Mouse (Mus musculus) lung, postnatal 10 days (tissue): ENCODE data around the gene Cog7.

ENCODE experiments used
- DNase-seq: peaks from one replicate; pipeline ENCODE4 v3.0.0; 2021

Cog7 gene

DNA sequence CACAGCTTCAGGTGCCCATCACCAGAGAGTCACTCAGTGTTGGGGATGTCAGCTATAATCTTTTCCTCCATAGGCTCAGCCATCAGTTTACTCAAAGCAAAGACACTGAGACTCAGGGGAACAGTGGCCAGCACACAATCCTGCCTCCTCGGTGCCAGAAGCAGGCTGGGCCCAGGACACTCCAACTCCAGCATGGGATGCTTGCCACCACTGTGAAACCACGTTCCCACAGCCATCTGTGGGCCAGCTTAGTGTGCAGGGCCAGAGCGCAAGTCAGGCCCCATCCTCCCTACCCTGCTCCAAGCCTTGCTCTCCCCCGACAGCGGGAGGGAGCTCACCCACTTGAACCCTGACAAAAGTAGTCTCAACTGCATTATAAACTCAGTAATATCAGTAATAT, 35.3 kb downstream of the Cog7 start:
- no peak for DNase-seq

DNA sequence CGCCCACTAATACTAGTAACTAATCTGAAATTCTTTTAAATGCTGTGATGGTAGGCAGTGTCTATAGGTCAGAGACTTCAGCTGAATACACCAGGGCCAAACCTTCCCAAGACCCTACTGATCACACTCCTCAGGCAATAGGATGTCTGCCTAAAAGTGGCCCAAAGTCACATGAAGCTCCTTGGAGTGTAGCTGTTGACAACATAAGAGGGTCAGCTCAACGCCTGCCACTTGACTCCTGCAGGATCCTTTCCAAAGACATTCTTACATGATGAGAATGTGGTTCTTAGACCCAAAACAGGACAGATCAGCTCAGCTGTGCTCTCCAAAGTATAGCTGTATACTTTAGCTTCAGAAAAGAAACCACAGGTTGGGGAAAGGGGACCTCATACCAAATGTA, 39.1 kb downstream of the Cog7 start:
- no peak for DNase-seq

DNA sequence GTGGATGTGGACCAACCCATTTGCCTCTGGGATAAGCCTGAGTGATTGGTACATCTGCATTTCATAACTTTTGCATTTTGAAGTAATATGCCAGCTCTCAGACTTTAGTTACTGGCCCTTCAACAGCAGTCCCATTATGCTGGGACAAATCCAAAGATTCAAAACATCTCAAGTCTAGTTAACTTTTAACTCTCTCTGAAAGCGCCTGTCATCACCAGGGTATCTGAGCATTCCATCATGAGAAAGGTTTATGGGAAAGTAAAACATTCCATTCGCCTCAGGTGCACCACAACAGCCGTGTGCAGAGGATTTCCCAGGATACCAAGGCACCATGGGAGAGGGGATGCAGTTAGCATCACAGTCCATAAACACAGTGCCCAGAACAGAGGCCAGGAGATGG, 39.9 kb downstream of the Cog7 start:
- no peak for DNase-seq

DNA sequence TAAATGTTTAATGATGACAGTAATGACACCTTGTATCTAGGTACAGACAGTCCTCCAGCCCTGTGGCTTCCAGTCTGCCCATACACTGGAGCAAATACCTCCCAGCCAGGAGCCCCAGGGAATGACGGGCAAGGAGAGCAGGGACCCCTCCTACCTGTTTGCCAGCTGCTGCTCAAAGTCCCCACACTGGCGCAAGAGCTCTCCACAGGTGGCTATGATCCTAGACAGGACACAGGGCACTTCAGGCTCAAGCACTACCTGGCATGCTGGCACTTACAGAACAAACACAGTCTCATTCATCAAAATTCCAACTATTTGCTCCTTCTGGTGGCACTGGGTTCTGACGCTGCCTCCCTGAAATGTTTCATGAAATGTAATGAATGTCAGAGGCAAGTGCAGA, 40.5 kb downstream of the Cog7 start:
- DNase-seq: peak; percentile 68

DNA sequence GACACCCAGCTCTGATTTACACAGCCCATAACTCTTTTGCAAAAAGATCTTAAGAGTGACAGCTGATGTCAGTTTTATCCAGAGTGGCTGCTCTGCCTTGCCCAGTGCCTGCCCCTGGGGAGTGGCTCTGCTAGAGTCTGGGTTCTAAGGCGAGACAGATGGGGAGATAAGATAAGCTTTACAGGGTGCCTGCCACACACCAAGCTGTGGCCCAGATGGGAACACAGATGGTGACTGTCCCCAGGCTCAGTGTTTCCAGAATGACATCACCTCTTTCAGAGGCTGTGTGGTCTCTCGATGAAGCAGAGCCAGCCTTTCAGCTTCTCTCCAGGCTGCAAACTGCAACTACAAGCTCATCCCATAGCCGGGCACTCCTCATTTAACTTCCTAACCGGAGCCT, 41.8 kb downstream of the Cog7 start:
- no peak for DNase-seq

DNA sequence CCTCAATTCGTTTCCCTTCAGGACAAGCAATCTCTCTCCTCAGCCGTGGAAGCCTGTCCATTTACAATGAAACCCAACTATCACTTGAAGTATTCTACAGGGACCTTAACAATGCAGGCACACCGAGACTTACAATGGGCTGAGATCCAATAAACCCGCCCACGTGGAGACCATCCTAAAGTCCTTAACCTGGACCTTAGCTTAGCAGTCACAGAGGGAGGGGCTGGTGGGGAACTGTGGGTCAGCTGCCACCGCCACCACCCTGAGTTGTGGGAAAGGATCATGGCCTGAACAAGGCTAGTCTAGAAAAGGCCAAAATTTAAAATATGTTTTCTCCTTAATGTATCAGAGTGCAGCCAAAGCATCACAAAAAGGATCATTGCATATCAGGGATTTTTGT, 42.3 kb downstream of the Cog7 start:
- DNase-seq: no peak

DNA sequence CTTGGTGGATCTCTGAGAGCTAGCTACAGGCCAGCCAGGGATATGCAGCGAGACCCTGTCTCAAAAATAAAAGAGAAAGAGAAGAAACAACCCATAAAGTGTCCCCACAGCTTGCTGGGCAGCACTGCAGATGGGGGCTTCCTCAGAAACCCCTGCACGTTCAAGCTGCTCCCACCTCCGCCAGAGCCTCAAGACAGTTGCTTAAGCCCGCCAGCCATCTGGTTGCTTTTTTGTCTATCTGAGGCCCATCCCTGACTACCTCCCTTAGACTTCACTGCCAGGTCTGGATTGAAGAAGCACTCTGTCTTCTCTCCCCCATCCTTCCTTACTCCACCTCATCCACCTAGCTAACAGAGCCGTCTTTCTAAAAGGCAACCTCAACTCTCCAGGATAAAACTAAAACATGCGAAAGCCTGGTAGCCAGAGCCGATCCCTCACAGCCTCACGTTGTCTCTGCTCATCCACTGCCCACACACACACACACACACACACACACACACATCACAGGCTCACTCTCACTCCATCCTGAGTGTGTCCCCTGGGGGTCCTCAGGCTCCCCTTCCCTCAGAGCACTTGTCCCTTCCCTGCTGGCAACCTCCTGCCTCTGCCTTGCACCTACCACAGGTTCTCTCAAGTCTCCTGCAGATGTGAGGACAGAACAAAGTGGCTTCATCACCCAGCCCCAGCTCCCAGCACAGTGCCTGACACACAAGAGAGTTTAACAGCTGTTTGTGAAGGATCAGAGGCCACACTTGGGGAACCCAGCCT, 43.2 kb downstream of the Cog7 start:
- no peak for DNase-seq

DNA sequence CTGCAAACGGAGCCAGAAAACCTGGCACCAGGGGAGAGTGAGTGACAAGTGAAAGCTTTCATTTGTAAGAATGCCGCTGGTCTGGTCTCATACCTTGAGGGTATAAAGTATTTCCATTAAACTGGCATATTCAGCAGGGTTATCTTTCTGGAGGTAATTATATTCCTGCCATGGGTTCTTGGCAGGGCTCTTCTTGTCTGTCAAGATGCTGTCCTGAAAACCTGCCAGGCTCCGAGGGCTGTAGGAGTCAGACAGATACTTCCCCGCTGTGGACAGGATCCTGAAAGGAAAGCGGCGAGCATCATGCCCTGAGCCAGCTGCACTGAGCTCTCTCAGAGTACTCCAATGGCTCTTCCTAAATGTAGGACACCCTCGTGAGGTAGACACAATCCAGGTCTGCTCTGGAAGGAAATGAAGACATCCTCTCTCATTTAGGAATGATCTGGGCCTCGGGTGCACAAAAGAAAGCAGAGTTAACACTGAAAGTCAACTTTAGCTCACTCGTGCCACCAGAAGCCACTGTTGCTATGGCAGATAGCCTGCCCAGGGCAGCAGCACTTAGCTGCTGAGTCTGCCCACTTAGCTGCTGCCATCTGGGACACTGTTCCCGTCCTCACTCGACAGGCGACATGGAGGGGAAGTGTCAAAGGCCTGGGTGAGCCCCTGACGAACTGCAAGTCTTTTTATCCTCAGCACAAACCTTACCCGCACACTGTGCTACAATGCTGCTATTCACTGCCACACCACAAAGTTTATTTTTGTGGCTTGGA, 44.5 kb downstream of the Cog7 start:
- no peak for DNase-seq

DNA sequence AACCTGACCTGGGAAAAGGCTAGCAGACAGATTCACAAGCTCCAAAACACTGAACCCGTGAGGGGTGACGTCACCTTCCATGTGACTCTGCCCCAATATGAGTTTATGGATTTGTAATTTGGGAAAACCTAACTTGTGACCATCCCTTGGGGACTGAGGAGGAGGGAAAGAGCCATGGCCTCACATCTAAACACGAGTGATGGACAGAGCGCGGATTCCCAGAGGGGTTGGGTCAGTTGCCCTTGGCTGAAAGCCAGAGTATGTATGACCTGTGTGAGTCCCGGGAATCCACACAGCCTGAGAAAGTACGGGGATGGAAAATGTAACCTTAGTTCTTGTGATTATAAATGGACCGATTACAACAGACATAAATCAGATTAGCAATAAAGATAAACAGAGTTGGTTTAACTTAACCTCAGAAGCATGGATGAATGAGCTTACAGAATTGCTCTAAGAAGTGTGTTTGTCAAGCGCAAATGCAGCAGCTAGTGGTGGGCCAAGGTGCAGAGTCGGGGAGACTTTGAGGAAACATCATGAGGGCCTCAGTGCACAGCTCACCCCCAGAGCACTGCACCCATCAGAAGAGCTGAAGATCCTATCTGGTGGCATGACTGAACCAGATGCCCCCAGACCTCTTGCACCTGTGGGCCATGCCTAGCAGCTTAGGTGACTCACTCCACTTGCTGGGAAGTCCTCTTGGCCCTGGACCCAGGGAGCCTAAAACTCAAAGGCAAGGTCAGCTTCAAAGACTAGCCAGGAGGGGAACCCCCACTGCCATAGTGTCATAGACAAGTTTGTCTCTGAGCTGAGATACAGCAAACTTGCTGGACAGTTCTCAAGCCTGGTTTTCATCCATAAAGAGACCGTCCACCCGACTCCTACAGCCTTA, 45.4 kb downstream of the Cog7 start:
- DNase-seq: no peak

DNA sequence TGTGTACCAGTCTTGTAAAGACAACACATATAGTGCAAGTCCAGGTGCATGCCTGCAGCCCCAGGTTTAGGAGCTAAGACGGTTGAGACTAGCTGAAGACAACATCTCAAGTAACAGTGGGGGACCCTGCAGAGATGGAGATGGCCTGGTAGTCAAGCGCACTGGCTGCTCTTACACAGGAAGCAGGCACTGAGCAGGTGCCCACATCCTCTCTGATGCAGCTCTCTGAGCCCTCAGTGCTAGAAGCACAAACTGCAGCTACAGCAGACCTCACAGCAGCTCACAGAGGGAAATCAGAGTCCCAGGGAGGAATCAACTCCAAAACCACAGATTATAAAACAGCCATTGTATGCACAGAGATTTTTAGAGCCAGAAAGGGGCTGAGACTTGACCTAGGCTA, 47.2 kb downstream of the Cog7 start:
- no peak for DNase-seq

DNA sequence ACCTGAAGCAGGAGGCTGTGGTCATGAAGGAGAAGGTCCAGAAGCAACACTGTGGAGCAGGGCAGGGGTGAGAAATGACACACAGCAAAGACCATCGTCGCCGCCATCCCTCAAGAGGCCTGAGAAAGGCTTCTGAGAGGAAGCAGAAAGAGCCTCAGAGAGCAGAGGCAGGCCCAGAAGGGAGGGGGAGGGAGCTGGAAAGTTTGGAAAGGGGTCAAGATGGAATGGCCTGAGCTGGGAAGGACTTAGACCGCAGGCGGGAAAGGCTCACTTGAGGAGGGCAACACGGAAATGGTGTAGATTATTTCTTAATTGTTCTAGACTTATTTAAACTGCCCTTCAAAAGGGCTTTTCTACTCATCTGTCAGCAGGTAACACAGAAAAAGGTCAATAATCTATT, 47.8 kb downstream of the Cog7 start:
- peak; percentile 36 for DNase-seq

DNA sequence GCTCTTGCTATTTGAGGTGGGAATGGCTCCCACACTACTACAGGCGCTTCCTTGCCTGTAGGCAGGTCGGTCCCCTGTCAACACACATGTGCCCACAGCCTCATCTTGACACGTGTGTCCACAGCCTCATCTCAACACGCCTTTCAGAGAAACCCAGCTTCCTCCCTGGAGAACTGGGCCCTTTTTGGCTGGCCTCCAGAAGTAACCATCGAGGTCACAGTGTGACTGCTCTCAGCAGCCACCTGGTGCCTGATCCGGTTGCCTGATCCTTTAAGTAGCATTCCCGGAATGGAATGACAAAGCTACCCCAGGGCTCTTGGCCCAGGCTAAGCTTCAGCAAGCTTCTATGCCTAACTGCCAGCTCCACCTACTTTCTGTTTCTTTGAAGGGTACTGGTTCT, 50.3 kb downstream of the Cog7 start:
- no peak for DNase-seq

DNA sequence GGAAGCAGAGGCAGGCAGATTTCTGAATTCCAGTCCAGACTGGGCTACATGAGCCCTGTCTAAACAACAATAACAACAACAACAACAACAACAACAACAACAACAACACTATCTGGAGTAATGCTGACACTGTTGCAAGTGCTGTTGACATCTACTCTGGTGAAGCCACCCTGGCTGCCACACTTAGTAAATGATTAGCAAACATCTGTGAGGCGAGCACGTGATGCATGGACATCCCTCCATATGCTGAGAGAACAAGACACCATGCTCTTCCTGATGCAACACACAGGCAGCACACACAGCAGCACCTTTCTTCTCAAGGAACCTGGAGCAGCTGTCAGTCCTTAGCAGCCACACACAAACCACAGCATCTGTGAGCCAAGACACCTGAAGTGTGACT, 53.6 kb downstream of the Cog7 start:
- DNase-seq: no peak

DNA sequence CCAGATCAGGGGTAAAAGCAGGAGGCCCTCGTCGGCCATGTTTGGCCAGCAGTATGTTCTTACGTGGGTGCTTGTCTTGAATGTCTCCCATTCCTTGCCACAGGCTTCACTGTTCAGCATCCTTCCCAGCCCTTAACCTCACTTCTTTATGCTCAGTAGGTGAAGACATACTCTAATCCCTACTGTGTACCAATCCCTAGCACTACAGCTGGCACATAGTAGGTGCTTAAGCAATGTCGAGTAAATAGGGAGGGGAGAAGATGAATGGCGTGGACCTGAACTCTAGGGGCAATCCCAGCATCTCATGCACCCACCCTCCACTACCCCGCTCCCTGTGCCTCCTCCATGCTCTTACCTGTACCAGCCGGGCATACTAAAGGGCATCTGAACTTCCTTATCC, 57.1 kb downstream of the Cog7 start:
- no peak for DNase-seq

DNA sequence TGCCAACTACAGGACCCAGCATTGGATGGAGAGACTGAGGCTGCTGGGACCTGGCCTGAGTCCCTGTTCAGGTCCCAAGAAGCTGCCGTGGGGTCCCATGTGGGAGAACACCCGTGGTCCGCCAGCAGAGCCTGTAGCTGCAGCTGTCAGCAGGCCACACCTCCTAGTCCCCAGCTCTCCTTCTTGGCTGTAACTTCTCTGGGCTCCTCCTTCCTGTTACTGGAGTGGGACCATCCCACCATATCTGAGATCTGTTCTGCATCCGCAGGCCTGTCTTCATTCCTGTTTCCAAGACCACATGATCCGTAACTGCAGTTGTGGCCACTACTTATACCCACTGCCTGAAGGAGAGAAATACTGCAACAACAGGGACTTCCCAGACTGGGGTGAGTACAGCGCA, 67.6 kb downstream of the Cog7 start:
- no peak for DNase-seq

DNA sequence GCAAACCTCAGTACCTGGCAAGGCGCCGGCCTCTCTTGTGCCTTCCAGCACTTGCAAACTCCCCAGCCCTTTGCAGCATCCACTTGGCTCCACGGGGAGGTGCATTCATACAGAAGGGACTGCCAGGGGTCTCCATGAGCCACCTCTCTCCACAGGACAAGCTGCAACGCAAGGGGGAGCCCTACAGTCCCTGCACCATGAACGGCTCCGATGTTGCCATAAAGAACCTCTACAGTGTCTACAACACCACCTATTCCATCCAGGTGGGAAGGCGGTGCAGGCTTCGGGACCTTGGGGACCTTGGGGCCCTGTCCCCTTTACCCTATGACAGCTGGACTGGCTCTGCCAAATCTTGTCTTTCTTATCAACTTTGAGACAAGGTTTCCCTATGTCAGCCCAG, 69.3 kb downstream of the Cog7 start:
- DNase-seq: no peak

DNA sequence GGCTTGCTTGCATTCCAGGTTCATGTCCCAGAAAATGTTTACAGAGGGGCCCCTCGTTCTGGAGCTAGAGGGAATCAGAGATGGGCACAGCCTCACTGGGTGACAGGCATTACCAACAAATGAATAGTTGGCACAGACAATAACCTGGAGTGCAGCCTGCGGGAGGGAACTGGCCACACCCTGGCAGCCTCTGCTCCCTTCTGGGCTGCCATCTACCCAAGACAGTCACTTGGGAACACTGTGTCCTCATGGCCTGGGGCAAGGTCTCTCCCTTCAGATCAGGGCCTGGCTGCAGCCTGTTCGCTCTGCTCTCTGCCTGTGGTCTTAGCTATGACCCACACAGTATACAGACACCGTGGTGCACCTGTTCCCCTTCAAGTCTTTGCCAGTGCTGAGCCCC, 74.6 kb downstream of the Cog7 start:
- no peak for DNase-seq

DNA sequence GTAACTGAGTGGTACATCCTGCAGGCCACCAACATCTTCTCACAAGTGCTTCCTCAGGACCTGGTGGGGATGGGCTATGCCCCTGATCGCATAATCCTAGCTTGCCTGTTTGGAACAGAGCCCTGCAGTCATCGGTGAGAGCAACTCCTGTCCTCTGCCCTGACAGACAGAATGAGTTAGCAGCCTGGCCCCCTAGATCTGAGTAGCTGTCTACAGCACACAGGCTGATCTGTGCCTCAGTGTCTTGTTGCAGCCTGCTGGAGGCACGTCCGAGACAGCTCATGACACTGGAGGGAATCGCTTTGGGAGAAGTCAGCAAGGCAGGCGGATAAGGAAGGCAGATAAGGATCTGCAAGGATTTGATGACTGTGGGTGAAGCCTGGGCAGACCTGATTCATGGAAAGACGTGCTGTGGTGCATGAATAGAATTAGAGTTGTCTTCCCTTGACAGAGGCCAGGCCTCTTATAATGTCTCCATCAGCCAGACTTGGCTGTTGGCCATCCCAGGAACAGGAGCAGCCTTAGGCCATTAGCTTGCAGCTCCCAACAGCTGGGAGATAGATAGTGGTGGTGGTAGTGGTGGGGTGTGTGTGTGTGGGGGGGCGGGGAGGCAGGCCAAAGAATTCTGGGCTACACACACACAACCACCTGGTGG, 78.6 kb downstream of the Cog7 start:
- no peak for DNase-seq

DNA sequence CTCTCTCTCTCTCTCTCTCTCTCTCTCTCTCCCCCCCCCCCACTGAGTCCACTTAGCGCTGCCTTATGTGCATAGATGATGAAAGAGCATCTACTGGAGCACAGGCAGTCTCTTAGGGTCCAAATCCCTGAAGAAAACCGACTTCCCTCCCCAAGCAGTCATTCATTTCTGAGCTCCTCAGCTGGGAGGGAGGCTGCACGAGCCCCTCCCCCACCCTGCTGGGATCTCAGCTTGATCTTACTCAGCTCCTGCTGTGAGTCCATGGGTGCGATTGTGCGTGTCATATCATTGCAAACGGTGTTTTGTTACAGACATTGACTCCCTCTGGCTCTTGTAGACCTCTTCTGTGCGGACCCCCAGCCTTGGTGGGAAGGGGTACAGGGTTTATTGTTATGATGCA, 81.6 kb downstream of the Cog7 start:
- no peak for DNase-seq

DNA sequence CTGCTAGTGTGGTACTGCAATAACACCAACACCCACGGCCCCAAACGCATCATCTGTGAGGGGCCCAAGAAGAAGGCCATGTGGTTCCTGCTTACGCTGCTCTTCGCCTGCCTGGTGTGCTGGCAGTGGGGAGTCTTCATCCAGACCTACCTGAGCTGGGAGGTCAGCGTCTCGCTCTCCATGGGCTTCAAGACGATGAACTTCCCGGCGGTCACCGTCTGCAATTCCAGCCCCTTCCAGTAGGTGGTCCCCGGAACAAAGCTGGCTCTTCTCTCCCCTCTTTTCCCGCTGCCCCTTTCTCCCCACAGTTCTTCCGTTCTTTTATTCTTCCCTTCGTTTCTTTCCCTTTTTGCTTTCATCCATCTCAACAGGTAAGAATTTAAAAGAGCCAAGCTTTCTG, 82.2 kb downstream of the Cog7 start:
- peak; percentile 51 for DNase-seq

DNA sequence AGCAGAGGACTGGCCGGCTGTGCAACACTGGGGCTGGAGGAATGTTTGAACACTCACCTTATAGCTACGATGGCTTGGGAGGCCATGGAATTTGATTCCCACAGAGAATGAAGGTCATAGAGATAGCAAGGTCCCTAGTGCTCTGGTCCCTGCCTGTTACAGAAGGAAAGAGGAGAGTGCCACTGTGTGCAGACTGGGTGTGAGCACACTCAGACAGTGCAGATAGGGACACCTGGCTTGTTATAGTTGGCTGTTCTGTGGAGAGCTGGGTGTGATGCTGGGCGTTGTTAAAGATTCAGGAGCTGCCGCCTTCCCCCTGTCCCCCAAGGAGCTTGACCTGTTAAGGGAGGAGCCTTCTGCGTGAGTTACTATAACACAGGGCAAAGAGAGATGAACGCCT, 84.8 kb downstream of the Cog7 start:
- no peak for DNase-seq

DNA sequence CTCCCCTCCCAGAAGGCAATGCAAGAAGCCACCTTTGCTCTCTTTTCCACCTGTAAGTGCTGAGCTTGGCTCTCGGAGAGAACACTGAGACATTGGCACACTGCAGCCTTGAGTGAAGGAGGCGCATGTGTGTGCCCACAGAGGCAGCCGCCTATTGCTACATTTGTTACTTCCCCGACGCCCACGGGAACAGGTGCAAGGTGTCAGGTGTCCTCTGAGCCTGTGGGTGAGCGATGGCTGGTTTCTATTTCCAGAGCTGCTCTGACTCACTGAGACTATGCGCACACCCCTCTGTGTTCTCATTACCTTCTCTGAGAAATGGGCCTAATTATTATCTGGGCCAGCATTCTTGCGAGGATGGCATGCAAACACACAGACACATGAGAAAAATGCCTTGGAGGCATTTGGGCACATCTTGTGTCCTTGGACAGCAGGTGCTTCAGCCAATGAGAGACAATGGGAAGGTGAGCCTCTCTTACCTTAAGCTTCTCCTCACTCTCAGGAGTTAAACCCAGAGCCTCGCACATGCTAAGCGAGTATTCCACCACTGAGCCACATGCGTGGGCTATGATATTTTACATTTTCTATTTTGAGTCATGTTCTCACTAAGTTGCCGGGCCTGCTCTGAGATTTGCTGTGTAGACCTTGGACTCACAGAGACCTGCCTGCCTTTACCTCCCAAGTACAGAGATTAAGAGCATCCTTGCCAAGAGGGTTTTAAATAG, 90.7 kb downstream of the Cog7 start:
- no peak for DNase-seq
